Mouse (Mus musculus): ENCODE measurements around the gene Tspan5. TPM values are rescaled to one million over a fixed set of nuclear protein-coding genes. Genes with fewer than 3 reads are reported as not detected.

Tspan5 gene
- polyA plus RNA-seq, 1 experiment from 2014 or later: 115 TPM

- WGBS: 97% methylated on average over 5 of the region's 5 CpGs
- no peak overlapping the region for H3K4me3 ChIP-seq (replicated peaks; ENCODE audit: low read length)
- H3K36me3 ChIP-seq (replicated peaks; ENCODE audit: control insufficient read depth, insufficient read depth): no peaks in the 10 kb centered on the region
- no peaks in the 10 kb centered on the region for H3K9me3 ChIP-seq (ENCODE audit: control insufficient read depth, low read length)
- no peak overlapping the region for H3K27ac ChIP-seq
- H3K9ac ChIP-seq: no peak overlapping the region
- H3K27me3 ChIP-seq (ENCODE audit: control insufficient read depth, insufficient read depth, low read length): no peaks in the 10 kb centered on the region
- DNase-seq (ENCODE audit: low spot score) (no peak), ATAC-seq (ENCODE audit: low FRiP score) (no peak)
- no peak overlapping the region for H3K4me2 ChIP-seq (replicated peaks)
- H3K4me1 ChIP-seq (replicated peaks; ENCODE audit: control insufficient read depth, insufficient read depth, low read length): peaks cover 22% of the 10 kb centered on the region
Measured at GRCm38 (mm10) chr3:138843641-138844040, 101.6 kb downstream of the Tspan5 start.

- no peak overlapping the region for H3K4me2 ChIP-seq (replicated peaks)
- no peaks in the 10 kb centered on the region for H3K27me3 ChIP-seq (ENCODE audit: control insufficient read depth, insufficient read depth, low read length)
- WGBS: 100% methylated on average over 1 of the region's 1 CpGs
- H3K4me3 ChIP-seq (replicated peaks; ENCODE audit: low read length): no peak overlapping the region
- no peak for ATAC-seq (ENCODE audit: low FRiP score)
- H3K9ac ChIP-seq: no peak overlapping the region
- H3K27ac ChIP-seq: no peak overlapping the region
- DNase-seq (ENCODE audit: low spot score): no peak
- H3K9me3 ChIP-seq (ENCODE audit: control insufficient read depth, low read length): no peaks in the 10 kb centered on the region
- H3K4me1 ChIP-seq (replicated peaks; ENCODE audit: control insufficient read depth, insufficient read depth, low read length): peaks cover 24% of the 10 kb centered on the region
- H3K36me3 ChIP-seq (replicated peaks; ENCODE audit: control insufficient read depth, insufficient read depth): no peaks in the 10 kb centered on the region
Measured at GRCm38 (mm10) chr3:138845820-138846219, 103.8 kb downstream of the Tspan5 start.

DNA sequence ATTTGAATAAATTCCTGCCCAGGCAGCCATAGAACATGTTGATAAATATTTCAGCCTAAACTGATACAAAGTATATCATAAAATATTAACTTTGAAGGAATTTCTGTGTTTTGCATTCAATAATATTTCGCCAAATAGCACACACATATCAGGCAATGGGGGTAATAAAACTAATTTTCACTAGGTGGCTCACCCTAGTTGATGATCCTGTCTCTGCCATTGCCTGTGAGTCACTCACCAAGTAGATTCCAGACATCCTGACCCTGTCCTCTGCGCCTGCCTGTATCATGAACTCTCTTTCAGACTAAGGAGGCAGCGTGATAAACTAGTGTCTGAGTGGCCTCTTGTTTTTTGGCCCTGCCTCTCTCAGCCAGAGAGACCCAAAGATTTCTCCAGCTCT lies 105.8 kb downstream of the Tspan5 start:
- Histone ChIP-seq H3K27ac (no peak overlapping the region), H3K36me3 (replicated peaks; ENCODE audit: control insufficient read depth, insufficient read depth) (no peaks in the 10 kb centered on the region), H3K4me2 (replicated peaks) (no peak overlapping the region), H3K9ac (no peak overlapping the region), H3K27me3 (ENCODE audit: control insufficient read depth, insufficient read depth, low read length) (no peaks in the 10 kb centered on the region), H3K4me3 (replicated peaks; ENCODE audit: low read length) (no peak overlapping the region), H3K9me3 (ENCODE audit: control insufficient read depth, low read length) (no peaks in the 10 kb centered on the region), H3K4me1 (replicated peaks; ENCODE audit: control insufficient read depth, insufficient read depth, low read length) (peaks cover 36% of the 10 kb centered on the region)
- DNase-seq (ENCODE audit: low spot score) (no peak), ATAC-seq (ENCODE audit: low FRiP score) (no peak)
- 96% methylated on average over 3 of the region's 3 CpGs for whole genome bisulfite sequencing

GRCm38 (mm10) chr3:138849755-138850301 lies 107.8 kb downstream of the Tspan5 start:
- no peak overlapping the region for H3K4me2 ChIP-seq (replicated peaks)
- H3K27ac ChIP-seq: 0 out of 2 replicates have a peak overlapping the region, but pooled peaks have one; percentile 39
- H3K4me3 ChIP-seq (replicated peaks; ENCODE audit: low read length): no peak overlapping the region
- H3K4me1 ChIP-seq (replicated peaks; ENCODE audit: control insufficient read depth, insufficient read depth, low read length): peaks cover 56% of the 10 kb centered on the region
- WGBS: 49% methylated on average over 11 of the region's 11 CpGs
- H3K36me3 ChIP-seq (replicated peaks; ENCODE audit: control insufficient read depth, insufficient read depth): no peaks in the 10 kb centered on the region
- DNase-seq (ENCODE audit: low spot score) (no peak), ATAC-seq (ENCODE audit: low FRiP score) (no peak)
- H3K9ac ChIP-seq: no peak overlapping the region
- H3K27me3 ChIP-seq (ENCODE audit: control insufficient read depth, insufficient read depth, low read length): no peaks in the 10 kb centered on the region
- H3K9me3 ChIP-seq (ENCODE audit: control insufficient read depth, low read length): no peaks in the 10 kb centered on the region

DNA sequence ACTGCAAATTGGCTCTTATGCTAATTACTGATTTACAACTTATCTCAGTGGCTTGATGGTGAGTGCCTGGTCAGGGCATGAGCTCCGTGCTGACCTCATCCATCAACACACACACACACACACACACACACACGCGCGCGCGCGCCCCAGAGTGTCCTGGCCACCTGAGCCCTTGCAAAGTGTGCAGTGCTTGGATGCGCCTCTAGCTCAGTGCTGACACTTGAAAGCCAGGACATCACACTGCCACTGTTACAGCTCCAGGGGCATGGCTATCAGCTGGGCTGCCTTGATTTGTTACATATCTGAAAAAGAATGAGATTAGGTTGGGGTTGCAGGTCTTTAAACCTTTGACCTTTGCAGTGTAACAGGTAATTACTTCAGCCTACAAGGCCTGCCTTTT lies 109.9 kb downstream of the Tspan5 start:
- Histone ChIP-seq H3K9ac (no peak overlapping the region), H3K27me3 (ENCODE audit: control insufficient read depth, insufficient read depth, low read length) (no peaks in the 10 kb centered on the region), H3K36me3 (replicated peaks; ENCODE audit: control insufficient read depth, insufficient read depth) (no peaks in the 10 kb centered on the region), H3K4me2 (replicated peaks) (no peak overlapping the region), H3K27ac (no peak overlapping the region), H3K4me1 (replicated peaks; ENCODE audit: control insufficient read depth, insufficient read depth, low read length) (peaks cover 76% of the 10 kb centered on the region), H3K4me3 (replicated peaks; ENCODE audit: low read length) (no peak overlapping the region), H3K9me3 (ENCODE audit: control insufficient read depth, low read length) (no peaks in the 10 kb centered on the region)
- peak; percentile 35; the same call in 1 of the 2 replicates for ATAC-seq (ENCODE audit: low FRiP score)
- WGBS: 36% methylated on average over 8 of the region's 8 CpGs
- no peak for DNase-seq (ENCODE audit: low spot score)

GRCm38 (mm10) chr3:138852982-138853689 lies 111.1 kb downstream of the Tspan5 start:
- no peak overlapping the region for H3K4me3 ChIP-seq (replicated peaks; ENCODE audit: low read length)
- DNase-seq (ENCODE audit: low spot score): peak; percentile 64
- H3K27me3 ChIP-seq (ENCODE audit: control insufficient read depth, insufficient read depth, low read length): no peaks in the 10 kb centered on the region
- H3K36me3 ChIP-seq (replicated peaks; ENCODE audit: control insufficient read depth, insufficient read depth): no peaks in the 10 kb centered on the region
- no peak overlapping the region for H3K27ac ChIP-seq
- ATAC-seq (ENCODE audit: low FRiP score): no peak
- H3K4me2 ChIP-seq (replicated peaks): no peak overlapping the region
- H3K9me3 ChIP-seq (ENCODE audit: control insufficient read depth, low read length): no peaks in the 10 kb centered on the region
- peaks cover 89% of the 10 kb centered on the region for H3K4me1 ChIP-seq (replicated peaks; ENCODE audit: control insufficient read depth, insufficient read depth, low read length)
- 33% methylated on average over 13 of the region's 13 CpGs for WGBS
- H3K9ac ChIP-seq: no peak overlapping the region

DNA sequence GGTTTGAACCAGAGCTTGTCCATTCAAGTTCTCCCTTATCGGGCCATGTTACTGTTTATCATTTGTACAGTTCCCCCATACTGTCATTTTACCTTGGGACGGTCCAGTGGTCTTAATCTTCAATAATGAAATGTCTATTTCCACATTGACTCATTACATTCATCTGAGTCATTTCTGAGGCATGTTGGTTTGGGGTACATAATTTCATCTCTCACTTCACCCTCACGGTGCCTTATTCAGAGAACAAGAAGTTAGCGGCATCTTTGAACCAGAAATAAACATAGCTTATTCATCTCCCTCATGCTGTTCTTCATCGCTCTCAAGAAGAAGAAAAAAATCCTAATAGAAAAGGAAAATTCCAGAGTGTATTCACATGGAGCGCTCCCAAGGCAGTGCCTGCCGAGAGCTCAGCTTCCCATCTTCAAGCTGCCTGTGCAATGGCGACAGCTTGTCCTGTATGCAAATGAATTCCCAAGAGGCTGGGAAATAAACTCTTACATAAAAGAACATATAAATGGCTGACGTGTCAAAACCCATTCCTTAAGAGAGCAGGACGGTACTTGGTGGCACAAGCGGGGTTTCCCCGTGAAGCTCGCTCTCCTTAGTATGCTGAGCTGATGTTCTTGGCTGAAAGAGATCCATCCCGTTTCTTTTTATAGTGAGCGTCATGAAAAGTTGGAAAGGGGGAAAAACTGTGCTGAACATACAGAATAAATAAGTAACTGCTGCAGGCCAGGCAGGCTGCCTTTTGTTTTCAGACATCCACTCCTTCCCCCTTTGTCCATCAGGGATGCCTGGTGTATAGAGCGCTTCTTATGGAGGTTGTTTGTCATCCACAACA lies 112.2 kb downstream of the Tspan5 start:
- H3K36me3 ChIP-seq (replicated peaks; ENCODE audit: control insufficient read depth, insufficient read depth): no peaks in the 10 kb centered on the region
- 16% methylated on average over 16 of the region's 16 CpGs for WGBS
- peak overlapping the region; percentile 14; the same call in 1 of the 2 replicates for H3K9ac ChIP-seq
- H3K9me3 ChIP-seq (ENCODE audit: control insufficient read depth, low read length): no peaks in the 10 kb centered on the region
- peak overlapping the region; percentile 48 for H3K27ac ChIP-seq
- ATAC-seq (ENCODE audit: low FRiP score) (peak; percentile 16; the same call in 1 of the 2 replicates), DNase-seq (ENCODE audit: low spot score) (no peak)
- H3K4me3 ChIP-seq (replicated peaks; ENCODE audit: low read length): no peak overlapping the region
- H3K27me3 ChIP-seq (ENCODE audit: control insufficient read depth, insufficient read depth, low read length): no peaks in the 10 kb centered on the region
- peaks cover 98% of the 10 kb centered on the region for H3K4me1 ChIP-seq (replicated peaks; ENCODE audit: control insufficient read depth, insufficient read depth, low read length)
- H3K4me2 ChIP-seq (replicated peaks): peak overlapping the region; percentile 10

DNA sequence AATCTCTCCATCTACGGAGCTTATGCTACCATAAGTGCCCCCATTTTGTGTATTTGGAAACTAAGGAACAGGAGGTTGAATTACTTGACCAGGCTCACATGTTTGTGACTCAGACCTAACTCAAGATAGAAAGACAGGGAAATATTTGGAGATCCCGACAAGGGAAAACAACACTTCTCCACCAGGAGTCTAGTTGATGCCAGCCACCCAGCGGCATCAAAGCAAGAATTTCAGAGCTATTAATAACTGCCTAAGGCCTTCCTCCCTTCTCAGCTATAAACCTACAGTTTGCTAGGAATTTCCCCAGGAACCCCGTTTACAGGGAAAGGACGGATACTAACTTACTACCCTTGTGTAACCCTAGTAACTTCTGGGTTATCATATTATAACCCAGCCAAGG lies 113.4 kb downstream of the Tspan5 start:
- Histone ChIP-seq H3K4me2 (replicated peaks) (no peak overlapping the region), H3K36me3 (replicated peaks; ENCODE audit: control insufficient read depth, insufficient read depth) (no peaks in the 10 kb centered on the region), H3K9ac (no peak overlapping the region), H3K4me1 (replicated peaks; ENCODE audit: control insufficient read depth, insufficient read depth, low read length) (peaks cover 98% of the 10 kb centered on the region), H3K4me3 (replicated peaks; ENCODE audit: low read length) (no peak overlapping the region), H3K9me3 (ENCODE audit: control insufficient read depth, low read length) (no peaks in the 10 kb centered on the region), H3K27ac (0 out of 2 replicates have a peak overlapping the region, but pooled peaks have one; percentile 48), H3K27me3 (ENCODE audit: control insufficient read depth, insufficient read depth, low read length) (no peaks in the 10 kb centered on the region)
- no peak for DNase-seq (ENCODE audit: low spot score)
- 66% methylated on average over 5 of the region's 5 CpGs for WGBS
- ATAC-seq (ENCODE audit: low FRiP score): no peak

DNA sequence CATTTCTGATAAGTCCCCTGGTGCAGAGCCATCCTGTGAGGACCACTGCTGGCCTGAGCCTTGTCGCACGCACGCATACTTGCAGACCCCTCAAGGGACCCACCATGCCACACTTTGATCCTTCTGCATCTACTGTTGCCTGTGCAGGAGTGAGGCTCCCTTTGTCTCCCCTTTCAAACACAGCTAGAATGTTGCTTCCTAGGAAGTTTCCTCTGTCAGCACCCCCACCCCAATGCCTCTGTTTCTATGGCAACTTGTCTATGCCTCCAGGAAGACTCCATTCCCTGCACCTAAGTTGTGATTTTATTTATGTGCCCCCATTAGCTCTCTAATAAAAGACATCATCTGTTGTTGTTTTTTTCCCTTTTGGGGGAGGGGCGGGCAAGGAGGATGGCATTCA lies 115.0 kb downstream of the Tspan5 start:
- Histone ChIP-seq H3K4me2 (replicated peaks) (no peak overlapping the region), H3K4me1 (replicated peaks; ENCODE audit: control insufficient read depth, insufficient read depth, low read length) (peaks cover 95% of the 10 kb centered on the region)
- ATAC-seq (ENCODE audit: low FRiP score): peak; percentile 21; the same call in 1 of the 2 replicates

More for the DNA sequence above, 115.0 kb downstream of the Tspan5 start:
- peak overlapping the region; percentile 68 for H3K27ac ChIP-seq
- H3K9me3 ChIP-seq (ENCODE audit: control insufficient read depth, low read length): no peaks in the 10 kb centered on the region
- no peak overlapping the region for H3K4me3 ChIP-seq (replicated peaks; ENCODE audit: low read length)
- WGBS: 24% methylated on average over 4 of the region's 4 CpGs
- H3K9ac ChIP-seq: peak overlapping the region; percentile 25; the same call in 1 of the 2 replicates
- H3K36me3 ChIP-seq (replicated peaks; ENCODE audit: control insufficient read depth, insufficient read depth): no peaks in the 10 kb centered on the region
- no peak for DNase-seq (ENCODE audit: low spot score)
- H3K27me3 ChIP-seq (ENCODE audit: control insufficient read depth, insufficient read depth, low read length): no peaks in the 10 kb centered on the region
